Mouse (Mus musculus) left cerebral cortex, postnatal 25 days (tissue): ENCODE results near the gene Nudc. TPM values are rescaled to one million over a fixed set of nuclear protein-coding genes. Genes with fewer than 3 reads are reported as not detected.

Experiments used
- DNase-seq, 2 experiments: peaks; one replicate each; pipeline ENCODE4 v3.0.0; 2022; ENCODE audit warnings: low spot score in 2 of 2, mixed read lengths in 1 of 2
- intact Hi-C: fragments of 180-260 bp; cut with DNase I; formaldehyde crosslinking; loops from one replicate; pipeline ENCODE4 v1.15.1; 2025
- total RNA-seq, 2 experiments: library from RNA; stranded (reverse); gene quantifications; 2 replicates each; pipeline ENCODE4 v1.2.3; 2021

Gene Nudc
- 100 to 1,000 TPM; 129 TPM for total RNA-seq

- DNase-seq: peak; percentile 96 to 98
- intact Hi-C loops: no loop called here
Measured at GRCm38 (mm10) chr4:133545272-133546231, at the start of gene Nudc. TSS of gene Nudc (minus strand) at chr4:133545996.

GRCm38 (mm10) chr4:133595538-133595937, 49.7 kb upstream of the Nudc start:
- intact Hi-C loops: no loop called here
- DNase-seq: peak in 1 of 2 experiments; percentile 67

- peak; percentile 50 to 65 for DNase-seq
- intact Hi-C loops: loop anchor here (1.0 to 2.0 kb wide), 3 partner anchors 58 to 236 kb away; partner anchors contain the start of gene Zdhhc18
Measured at GRCm38 (mm10) chr4:133592570-133592969, 46.8 kb upstream of the Nudc start.

- peak; percentile 81 to 90 for DNase-seq
Measured at GRCm38 (mm10) chr4:133584059-133584951, 38.5 kb upstream of the Nudc start, which contains the start of gene Gpn2. TSS of gene Gpn2 (plus strand) at chr4:133584362.

GRCm38 (mm10) chr4:133583690-133584058, 37.9 kb upstream of the Nudc start:
- intact Hi-C loops: no loop called here
- DNase-seq: no peak

More at GRCm38 (mm10) chr4:133584059-133584951, 38.5 kb upstream of the Nudc start, which contains the start of gene Gpn2:
- intact Hi-C loops: no loop called here

- no peak for DNase-seq
- intact Hi-C loops: no loop called here
Measured at GRCm38 (mm10) chr4:133577983-133578382, 32.2 kb upstream of the Nudc start.

- intact Hi-C loops: no loop called here
- no peak for DNase-seq
Measured at GRCm38 (mm10) chr4:133574843-133575202, 29.0 kb upstream of the Nudc start.

- peak; percentile 93 to 94 for DNase-seq
- intact Hi-C loops: no loop called here
Measured at GRCm38 (mm10) chr4:133574070-133574842, 28.5 kb upstream of the Nudc start, which contains the start of gene Gpatch3. TSS of gene Gpatch3 (plus strand) at chr4:133574745.

- DNase-seq: no peak
- intact Hi-C loops: no loop called here
Measured at GRCm38 (mm10) chr4:133570066-133570466, 24.3 kb upstream of the Nudc start.

- no peak for DNase-seq
- intact Hi-C loops: no loop called here
Measured at GRCm38 (mm10) chr4:133569291-133570065, 23.7 kb upstream of the Nudc start.

- intact Hi-C loops: no loop called here
- DNase-seq: no peak
Measured at GRCm38 (mm10) chr4:133567251-133567650, 21.5 kb upstream of the Nudc start.

- intact Hi-C loops: no loop called here
- DNase-seq: no peak
Measured at GRCm38 (mm10) chr4:133563123-133563571, 17.4 kb upstream of the Nudc start.

- no peak for DNase-seq
- intact Hi-C loops: no loop called here
Measured at GRCm38 (mm10) chr4:133561622-133562021, 15.8 kb upstream of the Nudc start.

- intact Hi-C loops: no loop called here
- no peak for DNase-seq
Measured at GRCm38 (mm10) chr4:133559846-133560245, 14.1 kb upstream of the Nudc start.

- no peak for DNase-seq
- intact Hi-C loops: no loop called here
Measured at GRCm38 (mm10) chr4:133557041-133557717, 11.4 kb upstream of the Nudc start.

GRCm38 (mm10) chr4:133553448-133554330, 7.9 kb upstream of the Nudc start:
- intact Hi-C loops: no loop called here
- DNase-seq: no peak
